ENCODE assay signal across 26 mouse cellular contexts in genomic region chr10:31827041-31827440, GRCm38 (mm10).
"Had no signal": no experiment of that assay in that cellular context is flagged by ENCODE, and none has a peak within 500 bp of the region (broad histone marks: within the 10 kb centered on the region; RNA-seq: fewer than 3 reads in every experiment).

No protein-coding gene starts in this region.

- H3K4me1 ChIP-seq: embryonic facial prominence, embryonic 10.5 days; embryonic facial prominence, embryonic 12.5 days; embryonic facial prominence, embryonic 13.5 days; embryonic facial prominence, embryonic 15.5 days; forebrain, embryonic 10.5 days; forebrain, embryonic 12.5 days; forebrain, embryonic 13.5 days; forebrain, embryonic 15.5 days had no signal

- H3K9ac ChIP-seq: embryonic facial prominence, embryonic 12.5 days; embryonic facial prominence, embryonic 13.5 days; embryonic facial prominence, embryonic 15.5 days; forebrain, embryonic 12.5 days; forebrain, embryonic 13.5 days; forebrain, embryonic 15.5 days; forebrain, postnatal 0 days had no signal

- DNase-seq: cerebellum, adult 18-20 months; cerebellum, adult 2 months; cerebellum, adult 8-10 months; cerebellum, adult 9-10 months; cerebellum, adult 9-11 months; cerebellum, postnatal 10 days; cerebellum, postnatal 14 days; cerebellum, postnatal 25 days; cerebellum, postnatal 36 days; embryo, embryonic 11 days; forebrain, postnatal 0 days; gastrocnemius, adult 2 months; gastrocnemius, postnatal 10 days; gastrocnemius, postnatal 14 days; gastrocnemius, postnatal 25 days; gastrocnemius, postnatal 36 days; heart, adult 11 months had no signal

- H3K27me3 ChIP-seq: embryonic facial prominence, embryonic 12.5 days; embryonic facial prominence, embryonic 13.5 days; embryonic facial prominence, embryonic 15.5 days; forebrain, embryonic 12.5 days; forebrain, embryonic 13.5 days; forebrain, embryonic 15.5 days had no signal

- H3K27ac ChIP-seq: embryonic facial prominence, embryonic 10.5 days; embryonic facial prominence, embryonic 12.5 days; embryonic facial prominence, embryonic 13.5 days; embryonic facial prominence, embryonic 15.5 days; forebrain, embryonic 10.5 days; forebrain, embryonic 12.5 days; forebrain, embryonic 13.5 days; forebrain, embryonic 15.5 days; gastrocnemius, adult 2 months had no signal

- H3K36me3 ChIP-seq: embryonic facial prominence, embryonic 10.5 days; embryonic facial prominence, embryonic 12.5 days; embryonic facial prominence, embryonic 13.5 days; embryonic facial prominence, embryonic 15.5 days; forebrain, embryonic 10.5 days; forebrain, embryonic 12.5 days; forebrain, embryonic 15.5 days had no signal

- H3K4me3 ChIP-seq: embryonic facial prominence, embryonic 10.5 days; embryonic facial prominence, embryonic 12.5 days; embryonic facial prominence, embryonic 13.5 days; embryonic facial prominence, embryonic 15.5 days; erythroblast, embryonic 14.5 days; forebrain, embryonic 10.5 days; forebrain, embryonic 12.5 days; forebrain, embryonic 13.5 days; forebrain, embryonic 15.5 days; gastrocnemius, adult 2 months had no signal
